Mouse (Mus musculus): ENCODE measurements around the gene Disp2.

Disp2 gene

DNA sequence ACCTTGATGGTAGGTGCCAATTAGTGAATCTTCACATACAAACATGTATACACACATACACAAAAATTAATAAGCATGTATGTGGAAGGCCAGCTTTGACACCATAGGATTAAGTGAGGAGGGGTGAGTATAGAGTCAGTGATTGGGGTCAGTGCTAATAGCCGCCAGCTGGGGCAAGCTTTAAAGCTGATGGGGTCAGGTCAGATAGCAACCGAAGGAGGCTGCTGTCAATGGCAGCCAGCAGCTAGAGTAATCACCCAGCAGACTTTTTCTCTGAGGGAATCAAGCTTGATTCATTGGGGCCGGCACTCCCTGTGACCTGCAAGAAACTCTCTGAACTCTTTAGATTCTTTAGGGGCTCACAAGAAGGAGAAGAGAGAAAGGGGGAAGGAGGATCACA lies 72.2 kb downstream of the Disp2 start:
- no peak for DNase-seq
